Mouse (Mus musculus) skeletal muscle tissue, adult 2 months (tissue): ENCODE measurements around the gene Eif4g2.

Experiments
- DNase-seq: peaks from one replicate; pipeline ENCODE4 v3.0.0-alpha.2; 2012; ENCODE audit warnings: low read depth, low spot score

Eif4g2 gene

GRCm38 (mm10) chr7:111082822-111083732 is at the start of gene Eif4g2:
Eif4g2 (minus strand) TSS chr7:111083030.
- DNase-seq: peak; percentile 99

- peak; percentile 56 for DNase-seq
Measured at GRCm38 (mm10) chr7:111132596-111132995, 49.8 kb upstream of the Eif4g2 start.

GRCm38 (mm10) chr7:111126636-111127395 is 44.0 kb upstream of the Eif4g2 start:
- no peak for DNase-seq

- no peak for DNase-seq
Measured at GRCm38 (mm10) chr7:111123761-111124546, 41.1 kb upstream of the Eif4g2 start.

GRCm38 (mm10) chr7:111122531-111123130 is 39.8 kb upstream of the Eif4g2 start:
- DNase-seq: peak; percentile 98

- peak; percentile 70 for DNase-seq
Measured at GRCm38 (mm10) chr7:111122084-111122530, 39.3 kb upstream of the Eif4g2 start.

GRCm38 (mm10) chr7:111121522-111121921 is 38.7 kb upstream of the Eif4g2 start:
- no peak for DNase-seq

GRCm38 (mm10) chr7:111109561-111109960 is 26.7 kb upstream of the Eif4g2 start:
- no peak for DNase-seq

GRCm38 (mm10) chr7:111109161-111109560 is 26.3 kb upstream of the Eif4g2 start:
- no peak for DNase-seq

GRCm38 (mm10) chr7:111098196-111098595 is 15.4 kb upstream of the Eif4g2 start:
- no peak for DNase-seq

GRCm38 (mm10) chr7:111095169-111095568 is 12.3 kb upstream of the Eif4g2 start:
- DNase-seq: no peak

- DNase-seq: no peak
Measured at GRCm38 (mm10) chr7:111085153-111085552, 2.3 kb upstream of the Eif4g2 start.

GRCm38 (mm10) chr7:111084443-111084842 is 1.6 kb upstream of the Eif4g2 start:
- no peak for DNase-seq

- no peak for DNase-seq
Measured at GRCm38 (mm10) chr7:111083733-111084120, 897 bp upstream of the Eif4g2 start.

GRCm38 (mm10) chr7:111082043-111082821 is 598 bp downstream of the Eif4g2 start:
- peak; percentile 77 for DNase-seq

- DNase-seq: no peak
Measured at GRCm38 (mm10) chr7:111080876-111081275, 2.0 kb downstream of the Eif4g2 start.

- no peak for DNase-seq
Measured at GRCm38 (mm10) chr7:111080026-111080425, 2.8 kb downstream of the Eif4g2 start.

GRCm38 (mm10) chr7:111078271-111078670 is 4.6 kb downstream of the Eif4g2 start:
- no peak for DNase-seq

GRCm38 (mm10) chr7:111075288-111075687 is 7.5 kb downstream of the Eif4g2 start:
- DNase-seq: no peak

GRCm38 (mm10) chr7:111072410-111072809 is 10.4 kb downstream of the Eif4g2 start:
- no peak for DNase-seq

- DNase-seq: no peak
Measured at GRCm38 (mm10) chr7:111070167-111070496, 12.7 kb downstream of the Eif4g2 start.
